Mouse (Mus musculus): ENCODE data around the gene B3gat2.

B3gat2 gene

GRCm38 (mm10) chr1:23834819-23835218 is 73.3 kb downstream of the B3gat2 start:
- no peak for DNase-seq

DNA sequence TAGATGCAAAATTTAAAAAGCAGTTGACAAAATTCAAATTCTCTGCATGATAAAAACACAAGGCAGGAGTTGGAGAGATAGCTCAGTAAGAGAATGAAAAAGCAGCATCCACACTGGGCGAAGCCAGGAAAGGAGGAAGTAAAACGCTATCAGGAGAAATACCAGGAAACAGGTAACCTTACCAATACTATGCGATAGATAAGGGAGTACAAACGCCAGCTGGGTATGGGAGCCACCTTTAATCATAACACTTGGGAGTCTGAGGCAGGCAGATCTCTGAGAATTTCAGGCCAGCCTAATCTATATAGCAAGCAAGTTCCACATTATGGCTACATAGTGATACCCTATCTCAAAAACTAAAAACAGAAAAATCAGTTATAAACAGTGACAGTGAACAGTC is 75.1 kb downstream of the B3gat2 start:
- DNase-seq, result no peak

- no peak for DNase-seq
Observed at GRCm38 (mm10) chr1:23840924-23841323, 79.4 kb downstream of the B3gat2 start.

GRCm38 (mm10) chr1:23842629-23843028 is 81.1 kb downstream of the B3gat2 start:
- no peak for DNase-seq

GRCm38 (mm10) chr1:23843790-23844189 is 82.2 kb downstream of the B3gat2 start:
- DNase-seq, result no peak

GRCm38 (mm10) chr1:23845007-23845406 is 83.5 kb downstream of the B3gat2 start:
- DNase-seq, result peak; percentile 51

DNA sequence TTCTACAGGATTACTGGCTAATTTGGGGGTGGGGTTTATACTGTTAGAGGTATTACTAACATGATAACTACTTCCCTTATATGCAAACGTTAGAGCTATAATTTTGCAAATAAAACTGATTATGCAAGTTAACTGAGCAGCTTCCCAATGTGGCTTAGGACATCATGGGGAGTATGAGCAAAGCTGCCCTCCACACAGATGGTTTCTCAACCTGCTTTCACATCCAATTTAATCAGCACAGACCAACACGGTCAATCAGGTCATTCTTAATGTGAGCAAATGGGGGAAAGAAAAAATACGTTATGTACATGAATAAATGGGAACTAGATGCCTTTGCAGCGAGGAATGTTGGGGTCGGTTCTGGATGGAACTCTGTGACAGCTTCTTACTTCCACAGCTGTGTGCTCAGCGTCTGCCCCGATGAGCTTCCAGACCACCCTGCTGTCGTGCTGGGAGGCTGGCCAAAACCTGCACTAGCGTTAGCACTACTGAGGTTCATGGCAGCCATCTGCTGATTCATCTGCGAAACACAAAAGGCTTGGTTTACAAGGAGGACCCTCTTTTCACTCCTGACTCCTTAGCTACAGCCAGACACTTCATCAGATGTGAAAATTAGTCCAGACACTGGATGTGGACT is 84.6 kb downstream of the B3gat2 start:
- DNase-seq, result peak; percentile 84

GRCm38 (mm10) chr1:23855623-23856022 is 94.1 kb downstream of the B3gat2 start:
- DNase-seq, result no peak

DNA sequence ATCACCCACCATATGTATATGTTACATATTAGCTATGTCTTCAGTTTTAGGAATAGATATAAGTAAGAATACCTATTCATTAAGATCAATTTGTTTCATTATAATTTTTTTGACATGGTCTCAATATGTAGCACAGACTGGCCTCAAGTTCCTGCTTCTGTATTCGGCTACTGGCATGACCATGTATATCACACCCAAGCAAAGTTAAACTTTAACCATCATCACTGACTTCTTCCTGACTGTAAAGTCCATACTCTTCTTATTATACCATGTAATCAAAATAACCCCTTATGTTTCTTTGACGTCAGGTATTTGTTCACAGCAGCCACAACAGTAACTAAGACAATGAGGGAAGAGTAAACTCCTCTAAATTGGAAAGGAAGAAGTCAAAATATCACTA is 99.4 kb downstream of the B3gat2 start:
- no peak for DNase-seq

GRCm38 (mm10) chr1:23865566-23865965 is 104.0 kb downstream of the B3gat2 start:
- DNase-seq, result no peak

DNA sequence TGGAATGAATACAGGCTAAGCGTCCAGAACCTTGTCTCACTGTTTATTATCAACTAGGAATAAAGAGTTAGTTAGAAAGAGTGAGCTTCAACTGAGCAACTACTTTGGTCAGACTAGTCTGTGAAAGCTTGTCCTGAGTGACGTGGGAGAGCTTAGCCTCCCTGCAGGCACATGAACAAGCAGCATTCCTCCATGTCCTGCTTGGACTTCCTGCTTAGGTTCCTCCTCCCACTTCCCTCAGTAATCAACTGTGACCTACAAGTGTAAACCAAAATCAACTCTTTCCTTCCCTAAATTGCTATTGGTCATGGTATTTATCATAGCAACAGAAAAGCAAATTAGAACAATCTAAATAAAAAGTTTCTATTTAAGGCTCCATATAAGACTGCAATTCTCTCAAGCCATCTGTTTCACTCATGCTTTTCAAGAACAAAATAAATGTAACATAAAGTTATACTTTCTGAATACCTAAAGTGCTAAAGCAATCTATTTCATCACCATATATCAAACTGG is 105.9 kb downstream of the B3gat2 start:
- no peak for DNase-seq

GRCm38 (mm10) chr1:23872194-23872593 is 110.6 kb downstream of the B3gat2 start:
- DNase-seq, result no peak

DNA sequence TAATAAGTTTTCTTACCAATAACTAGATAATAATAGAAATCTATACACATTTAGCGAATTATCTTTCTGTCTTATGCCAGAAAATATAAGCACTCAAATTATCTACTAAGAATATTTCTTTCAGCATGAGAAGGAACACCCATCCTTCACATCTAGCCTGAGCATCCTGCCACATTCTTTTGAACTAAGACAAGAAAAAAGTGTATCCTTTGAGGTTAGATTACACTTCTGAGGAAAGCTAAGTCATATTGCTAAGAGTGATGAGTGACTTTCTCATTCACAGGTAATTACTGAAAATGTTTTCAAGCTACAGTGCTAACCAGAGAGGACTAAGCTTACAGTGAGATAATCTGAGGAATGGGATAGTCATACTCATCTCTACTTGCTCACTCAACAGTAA is 121.1 kb downstream of the B3gat2 start:
- no peak for DNase-seq

DNA sequence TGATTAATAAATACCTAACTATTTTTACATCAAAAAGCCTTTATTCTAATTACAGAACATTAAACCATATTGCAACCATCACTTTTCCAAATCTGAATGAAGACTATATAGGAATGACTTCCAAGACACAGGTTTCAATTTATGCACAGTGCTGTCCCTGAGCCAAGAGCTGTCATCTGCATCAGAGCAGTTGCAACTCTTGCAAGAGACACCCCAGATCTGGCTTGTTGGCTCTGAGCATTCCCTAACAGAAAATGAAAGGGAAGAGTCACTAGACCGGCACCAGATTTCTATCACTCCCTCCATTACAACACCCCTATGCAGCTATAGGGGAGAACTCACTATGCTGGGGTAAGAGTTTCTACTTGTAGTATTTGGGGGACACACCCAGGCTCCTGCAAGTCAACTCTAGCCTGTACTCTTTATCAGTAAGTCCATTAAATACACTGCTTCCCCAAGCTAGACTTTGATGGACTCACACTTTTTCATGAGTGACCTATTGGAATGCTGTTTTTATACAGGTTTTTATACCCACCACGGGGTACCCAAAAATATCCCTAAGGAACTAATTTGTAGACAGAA is 122.6 kb downstream of the B3gat2 start:
- no peak for DNase-seq

DNA sequence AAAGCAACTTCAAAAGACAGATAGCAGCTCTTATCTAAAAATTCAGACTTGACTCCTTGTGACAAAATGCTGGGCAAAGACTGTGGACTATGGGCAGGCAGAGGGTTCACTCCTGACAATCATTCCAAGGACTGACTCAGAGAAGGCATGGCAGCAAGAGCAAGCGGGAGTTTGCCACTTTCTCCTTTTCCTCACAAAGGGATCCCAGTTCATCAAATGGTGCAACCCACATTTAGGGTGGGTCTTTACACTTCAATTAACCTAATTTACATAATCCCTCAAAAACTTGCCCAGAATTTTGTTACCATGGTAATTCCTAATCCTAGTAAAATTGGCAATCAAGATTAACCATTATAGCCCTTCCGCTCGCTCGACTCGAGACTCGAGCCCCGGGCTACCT is 123.4 kb downstream of the B3gat2 start:
- no peak for DNase-seq

- no peak for DNase-seq
Observed at GRCm38 (mm10) chr1:23892072-23892471, 130.5 kb downstream of the B3gat2 start.
